In the genomic region with DNA sequence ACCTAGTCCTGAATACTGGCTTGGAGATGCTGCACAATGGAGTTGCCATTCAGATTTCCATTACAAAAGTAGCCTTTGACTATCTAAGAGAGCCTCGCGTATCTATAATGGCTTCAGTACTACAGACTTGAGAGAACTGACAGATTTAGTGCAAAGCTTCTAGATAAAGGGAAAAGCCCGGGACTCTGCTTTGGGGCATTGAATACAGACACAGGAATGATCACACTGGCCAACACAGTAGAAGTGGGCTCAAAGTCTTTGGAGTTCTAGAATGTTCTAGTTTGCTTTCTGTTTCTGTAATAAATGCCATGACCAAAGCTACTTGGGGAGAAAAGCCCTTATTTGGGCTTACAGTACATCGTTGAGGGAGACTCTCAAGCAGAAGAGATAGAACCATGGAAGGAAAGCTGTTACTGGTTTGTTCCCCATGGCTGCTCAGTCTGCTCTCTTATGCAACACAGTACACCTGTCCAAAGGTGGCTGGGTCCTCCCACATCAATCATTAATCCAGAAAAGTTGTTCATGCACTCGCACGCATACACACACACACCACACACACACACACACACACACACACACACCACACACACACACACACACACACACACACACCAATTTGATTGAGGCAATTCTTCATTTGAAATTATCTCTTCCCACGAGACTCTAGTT, we compare ENCODE assay signal across 30 mouse cellular contexts.
DNase-seq lines count a peak whose midpoint lies in the region; ATAC-seq and TF ChIP-seq lines count a peak whose summit lies in the region.
"Had no signal": no experiment of that assay in that cellular context is flagged by ENCODE, and none has a peak within 500 bp of the region (broad histone marks: within the 10 kb centered on the region; RNA-seq: fewer than 3 reads in every experiment).

No protein-coding gene starts in this region.

- no peak overlapping the region for H3K27ac ChIP-seq in kidney, embryonic 16.5 days (ENCODE audit: low read length)
- 0 out of 2 replicates have a peak overlapping the region, but pooled peaks have one; percentile 6 for H3K27ac ChIP-seq in midbrain, embryonic 10.5 days (replicated peaks)
- no peak overlapping the region for H3K27ac ChIP-seq in midbrain, embryonic 16.5 days (ENCODE audit: low read length)
- no peak overlapping the region for H3K27ac ChIP-seq in kidney, postnatal 0 days
- H3K27ac ChIP-seq: embryonic facial prominence, embryonic 15.5 days; hindbrain, embryonic 10.5 days; hindbrain, postnatal 0 days; liver, embryonic 14.5 days; midbrain, embryonic 15.5 days; neural tube, embryonic 13.5 days had no signal

- TF ChIP-seq CTCF in kidney, postnatal 0 days (IDR thresholded peaks at IDR 0.05; ENCODE audit: low read depth) = no peak

- WGBS in kidney, embryonic 16.5 days = 77% methylated on average over 7 of the region's 7 CpGs
- WGBS in midbrain, embryonic 10.5 days = 78% methylated on average over 7 of the region's 7 CpGs
- 59% methylated on average over 7 of the region's 7 CpGs for WGBS in midbrain, embryonic 16.5 days
- WGBS in kidney, postnatal 0 days = 79% methylated on average over 7 of the region's 7 CpGs

- H3K36me3 ChIP-seq in kidney, embryonic 16.5 days (ENCODE audit: insufficient read depth, low read length) = no peaks in the 10 kb centered on the region
- H3K36me3 ChIP-seq in midbrain, embryonic 10.5 days = 0 out of 2 replicates have a peak, but pooled peaks cover 4% of the 10 kb centered on the region
- H3K36me3 ChIP-seq in midbrain, embryonic 16.5 days (ENCODE audit: control insufficient read depth, insufficient read depth, low read length) = no peaks in the 10 kb centered on the region
- H3K36me3 ChIP-seq in kidney, postnatal 0 days (ENCODE audit: insufficient read depth, low read length) = no peaks in the 10 kb centered on the region
- H3K36me3 ChIP-seq: heart, embryonic 12.5 days; hindbrain, embryonic 10.5 days; midbrain, embryonic 15.5 days; neural tube, embryonic 13.5 days had no signal

- H3K4me1 ChIP-seq in kidney, embryonic 16.5 days (ENCODE audit: insufficient read depth, low read length) = no peaks in the 10 kb centered on the region; the same call in 1 of the 2 replicates
- H3K4me1 ChIP-seq in midbrain, embryonic 10.5 days = peaks cover 36% of the 10 kb centered on the region
- H3K4me1 ChIP-seq in midbrain, embryonic 16.5 days (ENCODE audit: control insufficient read depth, insufficient read depth, low read length) = peaks cover 31% of the 10 kb centered on the region
- H3K4me1 ChIP-seq in kidney, postnatal 0 days (replicated peaks; ENCODE audit: insufficient read depth, low read length) = no peaks in the 10 kb centered on the region
- H3K4me1 ChIP-seq: embryonic facial prominence, embryonic 15.5 days had no signal

- no peak for ATAC-seq in kidney, embryonic 16.5 days (ENCODE audit: low FRiP score, low TSS enrichment)
- ATAC-seq in midbrain, embryonic 16.5 days = no peak
- peak; percentile 68 for ATAC-seq in kidney, postnatal 0 days (replicated peaks; ENCODE audit: low FRiP score, low read depth)
- no peak for ATAC-seq in frontal cortex, adult (ENCODE audit: low TSS enrichment)
- ATAC-seq: activated CD4-positive, CD25-positive, alpha-beta regulatory T cell, adult 4 months; forebrain, embryonic 16.5 days; hindbrain, postnatal 0 days; midbrain, embryonic 15.5 days; Patski had no signal

- no peaks in the 10 kb centered on the region for H3K9me3 ChIP-seq in kidney, embryonic 16.5 days (ENCODE audit: low read length)
- no peaks in the 10 kb centered on the region for H3K9me3 ChIP-seq in midbrain, embryonic 10.5 days (replicated peaks)
- H3K9me3 ChIP-seq in midbrain, embryonic 16.5 days (replicated peaks; ENCODE audit: control insufficient read depth, low read length, poor library complexity, severe bottlenecking) = no peaks in the 10 kb centered on the region
- H3K9me3 ChIP-seq in kidney, postnatal 0 days (replicated peaks; ENCODE audit: low read length) = no peaks in the 10 kb centered on the region
- H3K9me3 ChIP-seq: embryonic facial prominence, embryonic 15.5 days; G1E; heart, embryonic 12.5 days; hindbrain, embryonic 10.5 days; midbrain, embryonic 15.5 days; neural tube, embryonic 13.5 days had no signal

- no peaks in the 10 kb centered on the region for H3K27me3 ChIP-seq in kidney, embryonic 16.5 days (ENCODE audit: insufficient read depth, low read length)
- H3K27me3 ChIP-seq in midbrain, embryonic 10.5 days (ENCODE audit: low read depth, poor library complexity, severe bottlenecking) = no peaks in the 10 kb centered on the region
- H3K27me3 ChIP-seq in midbrain, embryonic 16.5 days (ENCODE audit: control insufficient read depth, insufficient read depth, low read depth, low read length) = no peaks in the 10 kb centered on the region
- H3K27me3 ChIP-seq in kidney, postnatal 0 days (ENCODE audit: insufficient read depth, low read length) = no peaks in the 10 kb centered on the region
- H3K27me3 ChIP-seq: embryonic facial prominence, embryonic 15.5 days; heart, embryonic 12.5 days; midbrain, embryonic 15.5 days; neural tube, embryonic 13.5 days; Patski had no signal

- no peak overlapping the region for H3K9ac ChIP-seq in kidney, embryonic 16.5 days (replicated peaks; ENCODE audit: low read length)
- H3K9ac ChIP-seq in midbrain, embryonic 16.5 days (ENCODE audit: low read depth, low read length) = no peak overlapping the region
- H3K9ac ChIP-seq in kidney, postnatal 0 days (ENCODE audit: low read depth, low read length) = no peak overlapping the region
- H3K9ac ChIP-seq: embryonic facial prominence, embryonic 15.5 days; heart, embryonic 12.5 days; liver, embryonic 14.5 days; midbrain, embryonic 15.5 days; neural tube, embryonic 13.5 days had no signal

- no peak overlapping the region for H3K4me3 ChIP-seq in kidney, embryonic 16.5 days (ENCODE audit: low read length)
- no peak overlapping the region for H3K4me3 ChIP-seq in midbrain, embryonic 10.5 days
- no peak overlapping the region for H3K4me3 ChIP-seq in midbrain, embryonic 16.5 days (ENCODE audit: low read depth, low read length)
- H3K4me3 ChIP-seq in kidney, postnatal 0 days (replicated peaks; ENCODE audit: low read depth, low read length) = no peak overlapping the region
- H3K4me3 ChIP-seq: embryonic facial prominence, embryonic 15.5 days; heart, embryonic 12.5 days; hindbrain, embryonic 10.5 days; midbrain, embryonic 15.5 days; myocyte; neural tube, embryonic 13.5 days had no signal

- peak; percentile 74 for DNase-seq in kidney, adult 11 months
- no peak for DNase-seq in midbrain, embryonic 10.5 days (ENCODE audit: low spot score)
- no peak for DNase-seq in kidney, postnatal 0 days (ENCODE audit: low spot score)
- DNase-seq in yolk sac, embryonic 10.5 days (ENCODE audit: low spot score) = peak; percentile 64
- DNase-seq in layer of hippocampus, postnatal 14 days (ENCODE audit: low spot score in 2 of 2) = no peak
- DNase-seq: adrenal gland, postnatal 10 days; cerebellum, adult 2 months; cerebellum, postnatal 25 days; gastrocnemius, postnatal 14 days; heart, adult 11 months; heart, postnatal 10 days; lung, postnatal 4 days; retina, postnatal 1 day; right cerebral cortex, postnatal 25 days; thymus, postnatal 25 days had no signal

- H3K4me2 ChIP-seq in kidney, embryonic 16.5 days (replicated peaks; ENCODE audit: low read depth, low read length) = no peak overlapping the region
- H3K4me2 ChIP-seq in midbrain, embryonic 16.5 days (ENCODE audit: low read length) = no peak overlapping the region
- H3K4me2 ChIP-seq in kidney, postnatal 0 days (ENCODE audit: low read length) = no peak overlapping the region
- H3K4me2 ChIP-seq: embryonic facial prominence, embryonic 15.5 days; heart, embryonic 12.5 days; midbrain, embryonic 15.5 days; neural tube, embryonic 13.5 days had no signal

Comparison
In these comparisons a context has a peak if more than half of its experiments do, and no peak if none do; other contexts are left out.
1. DNase-seq: peak in kidney, adult 11 months (single experiment) and yolk sac, embryonic 10.5 days (single experiment); none in midbrain, embryonic 10.5 days (single experiment), kidney, postnatal 0 days (single experiment) and layer of hippocampus, postnatal 14 days (0 of 2).